Mouse (Mus musculus) erythroblast, embryonic 14.5 days (primary cell): ENCODE results near the gene Olfr1276. TPM values are rescaled to one million over a fixed set of nuclear protein-coding genes. Genes with fewer than 3 reads are reported as not detected.

Source experiments
- H3K27me3 ChIP-seq: 2 replicates; pipeline ENCODE4 v1.6.1; 2012; ENCODE audit warnings: inconsistent platforms; ENCODE audit not compliant: control insufficient read depth
- H3K36me3 ChIP-seq: 2 replicates; pipeline ENCODE4 v1.6.1; 2012; ENCODE audit warnings: mild to moderate bottlenecking, inconsistent platforms; ENCODE audit not compliant: control insufficient read depth
- H3K4me1 ChIP-seq: 2 replicates; pipeline ENCODE4 v1.6.1; 2012; ENCODE audit warnings: inconsistent platforms; ENCODE audit not compliant: control insufficient read depth
- H3K4me3 ChIP-seq: replicated peaks from 2 replicates; pipeline ENCODE3; 2012; ENCODE audit warnings: moderate library complexity, mild to moderate bottlenecking, inconsistent platforms
- H3K9me3 ChIP-seq: 2 replicates; pipeline ENCODE4 v1.6.1; 2012; ENCODE audit warnings: low read length, inconsistent platforms, mixed read lengths; ENCODE audit not compliant: control insufficient read depth
- GATA1 ChIP-seq: IDR thresholded peaks from 2 replicates; pipeline ENCODE4 v1.6.1; 2012; ENCODE audit warnings: low read length, inconsistent platforms, mixed read lengths
- TAL1 ChIP-seq: IDR thresholded peaks from 3 replicates; pipeline ENCODE4 v1.6.1; 2012; ENCODE audit warnings: low read length, inconsistent platforms, mixed read lengths
- polyA plus RNA-seq: library from polyadenylated mRNA; stranded (reverse); fragments of >175 nt; gene quantifications from 2 replicates; pipeline ENCODE4 v1.2.3, GENCODE M21; 2012

Olfr1276 gene
- not detected in 2 replicates for polyA plus RNA-seq

DNA sequence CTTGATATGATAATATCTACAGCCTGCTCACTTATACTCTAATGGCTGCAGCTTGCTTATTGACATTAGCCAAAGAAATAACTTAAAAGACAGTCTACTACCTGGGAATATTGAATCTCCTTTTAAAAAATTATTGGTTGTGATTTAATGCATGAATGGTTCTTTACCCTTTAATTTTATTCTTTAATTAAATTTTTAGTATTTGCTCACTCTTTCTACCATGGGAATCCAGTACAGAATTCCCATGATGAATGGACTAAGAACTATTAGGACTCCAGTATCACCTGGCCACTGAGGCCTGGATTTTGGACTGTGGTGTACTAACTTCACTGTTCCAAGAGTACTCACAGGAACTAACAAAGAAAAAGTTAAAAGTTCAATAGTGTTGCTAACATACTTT lies at the start of gene Olfr1276:
Olfr1276 (plus strand) TSS at position 301 of the 400 bp plus-strand sequence.
- H3K9me3 ChIP-seq, result no peaks in the 10 kb centered on the region
- no peaks in the 10 kb centered on the region for H3K36me3 ChIP-seq
- no peak for TF ChIP-seq GATA1
- no peak for TF ChIP-seq TAL1
- no peaks in the 10 kb centered on the region for H3K27me3 ChIP-seq
- H3K4me1 ChIP-seq, result no peaks in the 10 kb centered on the region
- no peak within 1 kb of the TSS for H3K4me3 ChIP-seq

DNA sequence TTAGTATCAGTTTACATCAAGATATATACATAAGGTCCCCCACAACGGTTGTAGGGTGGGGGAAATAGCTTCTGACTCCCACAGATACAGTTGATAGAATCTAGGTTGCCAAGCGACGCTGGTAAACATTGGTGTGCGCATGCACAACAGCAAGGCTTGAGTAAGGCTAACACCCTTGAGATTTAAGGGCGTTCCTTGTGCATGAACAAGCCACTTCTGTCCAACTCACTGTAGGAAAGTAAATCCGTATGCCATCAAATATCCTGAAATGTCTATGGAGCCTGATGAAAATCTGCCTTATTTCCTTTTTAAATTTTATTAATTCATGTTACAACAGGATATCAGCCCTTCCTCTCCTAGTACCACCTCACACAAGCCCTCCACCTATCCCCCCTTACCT lies 24.8 kb upstream of the Olfr1276 start, which contains the start of gene 4930430A15Rik:
4930430A15Rik (minus strand) TSS at position 101 of the 400 bp plus-strand sequence.
- Histone ChIP-seq H3K36me3 (no peaks in the 10 kb centered on the region), H3K4me1 (no peaks in the 10 kb centered on the region), H3K9me3 (peaks cover 9% of the 10 kb centered on the region; the same call in 1 of the 2 replicates), H3K4me3 (no peak within 1 kb of the TSS), H3K27me3 (no peaks in the 10 kb centered on the region)
- TF ChIP-seq GATA1, result no peak
- TF ChIP-seq TAL1, result no peak

DNA sequence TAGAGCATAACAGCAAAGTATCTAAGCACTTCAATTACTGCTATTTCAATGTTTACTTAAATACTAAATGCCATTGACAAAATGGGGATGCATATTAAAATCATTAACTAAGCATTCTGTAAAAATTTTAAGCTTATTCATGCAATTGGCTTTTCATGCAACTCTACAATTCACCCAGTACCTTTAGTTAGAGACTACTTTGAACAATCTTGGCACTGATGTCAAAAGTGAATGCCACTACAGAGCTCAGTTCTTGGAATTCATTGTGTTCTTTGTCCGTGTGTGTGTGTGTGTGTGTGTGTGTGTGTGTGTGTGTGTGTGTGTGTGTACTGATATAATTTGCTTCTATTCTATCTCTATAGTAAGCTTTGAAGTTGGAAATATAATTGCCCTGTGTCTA lies 19.1 kb upstream of the Olfr1276 start, which contains the start of gene Olfr1275:
Olfr1275 (minus strand) TSS at position 101 of the 400 bp plus-strand sequence.
- Histone ChIP-seq H3K27me3 (no peaks in the 10 kb centered on the region), H3K4me1 (no peaks in the 10 kb centered on the region), H3K4me3 (no peak within 1 kb of the TSS), H3K9me3 (no peaks in the 10 kb centered on the region; the same call in 1 of the 2 replicates), H3K36me3 (no peaks in the 10 kb centered on the region)
- TF ChIP-seq GATA1 (no peak), TAL1 (no peak)

DNA sequence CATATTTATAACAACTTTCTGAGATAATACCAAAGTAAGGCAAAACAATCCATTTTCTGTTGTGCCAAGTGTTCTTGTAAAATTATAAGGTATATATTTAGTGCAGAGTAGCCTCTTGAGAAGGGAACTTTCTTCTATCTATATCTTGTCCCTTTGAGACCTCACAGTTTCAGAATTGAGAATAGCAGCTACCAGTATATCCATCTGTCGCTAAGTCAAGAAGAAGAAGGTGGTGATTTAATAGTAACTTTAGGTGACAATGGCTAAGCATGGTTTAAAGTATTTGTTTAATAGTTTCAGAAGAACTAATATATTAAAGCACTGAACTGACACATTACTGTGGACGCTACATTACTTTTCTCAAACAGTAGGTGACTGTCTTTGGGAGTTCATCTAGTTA lies 19.7 kb downstream of the Olfr1276 start, which contains the start of gene Olfr1277:
Olfr1277 (minus strand) TSS at position 101 of the 400 bp plus-strand sequence.
- H3K4me1 ChIP-seq, result no peaks in the 10 kb centered on the region
- no peaks in the 10 kb centered on the region for H3K27me3 ChIP-seq
- H3K36me3 ChIP-seq, result no peaks in the 10 kb centered on the region
- no peak for TF ChIP-seq GATA1
- no peaks in the 10 kb centered on the region for H3K9me3 ChIP-seq
- H3K4me3 ChIP-seq, result no peak within 1 kb of the TSS

DNA sequence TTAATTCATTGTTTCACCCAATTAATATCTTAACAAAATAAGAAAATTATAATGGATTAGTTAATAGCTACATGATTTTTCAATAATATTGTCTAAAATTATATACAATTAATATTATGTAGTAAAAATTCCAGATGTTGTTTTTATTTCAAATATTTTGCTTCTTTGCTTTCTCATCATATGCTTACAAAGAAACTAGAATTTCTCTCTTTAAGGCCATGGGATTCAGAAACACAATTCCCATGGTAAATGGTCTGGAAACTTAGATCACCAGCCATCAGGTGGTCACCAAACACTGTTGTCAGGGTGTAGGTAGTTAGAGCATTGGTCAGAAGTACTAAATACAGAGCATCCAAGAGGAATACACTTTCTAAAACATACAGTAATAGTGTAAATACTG lies 35.5 kb downstream of the Olfr1276 start, which contains the start of gene Olfr1278:
Olfr1278 (plus strand) TSS at position 301 of the 400 bp plus-strand sequence.
- H3K27me3 ChIP-seq, result no peaks in the 10 kb centered on the region
- 0 out of 2 replicates have a peak, but pooled peaks cover 2% of the 10 kb centered on the region for H3K9me3 ChIP-seq
- no peaks in the 10 kb centered on the region for H3K36me3 ChIP-seq
- TF ChIP-seq GATA1 (no peak), TAL1 (no peak)
- H3K4me1 ChIP-seq, result no peaks in the 10 kb centered on the region
- H3K4me3 ChIP-seq, result no peak within 1 kb of the TSS

DNA sequence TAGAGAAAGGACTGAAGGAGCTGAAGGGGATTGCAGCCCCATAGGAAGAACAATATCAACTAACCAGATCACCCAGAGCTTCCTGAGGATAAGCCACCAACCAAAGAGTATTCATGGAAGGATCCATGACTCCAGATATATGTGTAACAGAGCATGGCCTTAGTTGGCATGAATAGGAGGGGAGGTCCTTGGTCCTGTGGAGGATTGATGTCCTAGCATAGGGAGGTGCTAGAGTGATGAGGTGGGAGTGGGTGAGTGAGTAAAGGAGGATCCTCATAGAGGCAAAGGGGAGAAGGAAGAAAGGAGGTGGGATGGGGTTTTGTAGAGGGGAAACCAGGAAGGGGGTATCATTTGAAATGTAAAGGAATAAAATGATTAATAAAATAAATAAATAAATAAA lies 44.2 kb downstream of the Olfr1276 start:
- Histone ChIP-seq H3K27me3 (no peaks in the 10 kb centered on the region), H3K4me1 (no peaks in the 10 kb centered on the region), H3K4me3 (no peak overlapping the region), H3K36me3 (no peaks in the 10 kb centered on the region), H3K9me3 (peaks cover 3% of the 10 kb centered on the region; the same call in 1 of the 2 replicates)
- TF ChIP-seq GATA1, result no peak
- no peak for TF ChIP-seq TAL1

DNA sequence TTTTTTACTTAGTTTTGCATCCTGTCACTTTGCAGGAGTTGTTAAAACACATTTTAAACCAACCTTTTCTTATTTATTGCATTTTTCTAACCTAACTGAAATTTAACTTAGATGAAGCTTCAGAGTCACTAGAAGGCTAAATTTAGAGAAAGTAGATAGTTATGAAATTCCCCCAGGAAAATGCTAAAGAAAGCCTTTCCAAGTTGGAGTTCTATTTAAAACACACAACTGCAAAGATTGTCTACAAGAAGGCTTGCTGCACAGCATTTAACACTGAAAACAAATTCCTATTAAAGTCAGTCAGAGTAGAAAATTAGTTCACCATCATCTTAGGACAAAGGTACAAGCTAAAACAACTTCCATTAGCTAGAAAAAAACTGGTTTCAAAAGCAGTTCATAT lies 46.1 kb downstream of the Olfr1276 start, which contains the start of gene Olfr1279:
Olfr1279 (plus strand) TSS at position 262 of the 400 bp plus-strand sequence.
- H3K36me3 ChIP-seq, result no peaks in the 10 kb centered on the region
- peaks cover 3% of the 10 kb centered on the region; the same call in 1 of the 2 replicates for H3K9me3 ChIP-seq
- no peaks in the 10 kb centered on the region for H3K4me1 ChIP-seq
- TF ChIP-seq TAL1 (no peak), GATA1 (no peak)
- no peaks in the 10 kb centered on the region for H3K27me3 ChIP-seq
- no peak within 1 kb of the TSS for H3K4me3 ChIP-seq

Other genes with a start within 250 kb of the Olfr1276 start
- gene Gm13941, start 148.5 kb upstream of the Olfr1276 start, polyA plus RNA-seq, result not detected in 2 replicates
- gene Gm15130, start 101.6 kb upstream of the Olfr1276 start, polyA plus RNA-seq, result not detected in 2 replicates
- not detected in 2 replicates for gene 4930430A15Rik, start 24.9 kb upstream of the Olfr1276 start, polyA plus RNA-seq
- gene Olfr1275, start 19.2 kb upstream of the Olfr1276 start, polyA plus RNA-seq, result not detected in 2 replicates
- not detected in 2 replicates for gene Olfr1277, start 19.6 kb downstream of the Olfr1276 start, polyA plus RNA-seq
- gene Olfr1278, start 35.6 kb downstream of the Olfr1276 start, polyA plus RNA-seq, result not detected in 2 replicates
- gene Olfr1279, start 46.1 kb downstream of the Olfr1276 start, polyA plus RNA-seq, result not detected in 2 replicates
- not detected in 2 replicates for gene Olfr1280, start 59.5 kb downstream of the Olfr1276 start, polyA plus RNA-seq
- not detected in 2 replicates for gene Olfr1281, start 72.0 kb downstream of the Olfr1276 start, polyA plus RNA-seq
- gene Olfr1282, start 81.6 kb downstream of the Olfr1276 start, polyA plus RNA-seq, result not detected in 2 replicates
- gene Olfr1283, start 112.3 kb downstream of the Olfr1276 start, polyA plus RNA-seq, result not detected in 2 replicates
- not detected in 2 replicates for gene Olfr1284, start 121.0 kb downstream of the Olfr1276 start, polyA plus RNA-seq
- not detected in 2 replicates for gene Olfr1286, start 168.6 kb downstream of the Olfr1276 start, polyA plus RNA-seq
- gene Olfr1287, start 194.6 kb downstream of the Olfr1276 start, polyA plus RNA-seq, result not detected in 2 replicates
- gene Olfr1288, start 219.6 kb downstream of the Olfr1276 start, polyA plus RNA-seq, result not detected in 2 replicates
- gene Olfr1289, start 226.3 kb downstream of the Olfr1276 start, polyA plus RNA-seq, result not detected in 2 replicates
- not detected in 2 replicates for gene Olfr1290, start 239.3 kb downstream of the Olfr1276 start, polyA plus RNA-seq
- gene Olfr1291-ps1, start 242.7 kb downstream of the Olfr1276 start, polyA plus RNA-seq, result 0.01 TPM in 1 of 2 replicates, not detected in the other